Mouse (Mus musculus): ENCODE data around the gene Hivep3.

Gene Hivep3

DNA sequence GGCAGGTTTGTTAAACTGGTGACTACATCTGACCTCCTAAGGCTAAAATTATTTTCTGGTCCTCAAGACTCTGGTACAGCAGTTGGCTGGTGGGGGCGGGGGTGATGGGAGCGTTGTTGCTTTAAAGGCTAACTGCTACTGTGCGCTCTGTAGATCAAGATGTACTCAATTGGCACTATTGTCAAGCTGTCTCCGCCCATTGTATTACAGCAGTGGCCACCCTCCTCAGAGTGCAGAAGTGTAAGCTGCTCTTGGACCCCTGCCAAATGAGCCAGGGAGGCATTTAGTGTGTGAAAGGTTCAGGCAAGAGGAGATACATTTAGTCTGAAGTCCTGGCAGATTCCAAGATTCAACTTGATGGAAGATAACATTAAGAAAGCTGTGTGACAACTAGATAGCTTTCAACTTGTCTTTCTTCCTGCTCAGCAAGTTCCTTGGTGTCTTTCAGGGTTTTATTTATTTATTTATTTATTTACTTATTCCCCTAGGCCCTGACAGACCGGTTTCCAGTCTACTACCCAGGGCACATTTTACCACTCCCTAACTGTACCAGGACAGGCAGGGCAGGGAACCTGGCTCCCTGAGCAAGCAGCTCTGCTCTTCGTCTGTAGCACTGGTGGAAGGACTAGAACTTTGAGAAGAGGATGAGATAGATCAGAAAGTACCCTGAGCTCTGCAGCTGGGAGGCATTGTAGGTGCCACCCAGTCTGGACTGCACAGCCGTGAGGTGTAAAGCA is 83.2 kb downstream of the Hivep3 start:
- DNase-seq, result peak; percentile 74

DNA sequence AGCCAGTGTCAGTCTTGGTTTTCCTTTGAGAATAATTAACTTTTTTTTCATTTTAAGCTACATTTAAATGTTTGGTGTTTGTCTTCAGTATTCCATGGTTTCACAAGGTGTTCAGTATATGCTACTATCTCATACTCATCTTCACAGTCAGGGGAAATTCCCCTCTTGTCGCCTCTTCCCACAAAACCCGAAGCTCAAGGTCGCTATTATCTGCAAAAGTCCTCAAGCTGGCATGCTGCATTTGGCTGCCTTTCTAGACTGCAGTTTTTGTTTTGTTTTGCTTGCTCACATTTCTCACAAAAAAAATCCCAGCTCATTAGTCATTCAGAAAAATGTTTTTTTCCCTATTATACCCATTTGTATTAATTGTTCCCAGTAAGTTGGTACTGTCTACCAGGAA is 92.4 kb downstream of the Hivep3 start:
- DNase-seq, result no peak

DNA sequence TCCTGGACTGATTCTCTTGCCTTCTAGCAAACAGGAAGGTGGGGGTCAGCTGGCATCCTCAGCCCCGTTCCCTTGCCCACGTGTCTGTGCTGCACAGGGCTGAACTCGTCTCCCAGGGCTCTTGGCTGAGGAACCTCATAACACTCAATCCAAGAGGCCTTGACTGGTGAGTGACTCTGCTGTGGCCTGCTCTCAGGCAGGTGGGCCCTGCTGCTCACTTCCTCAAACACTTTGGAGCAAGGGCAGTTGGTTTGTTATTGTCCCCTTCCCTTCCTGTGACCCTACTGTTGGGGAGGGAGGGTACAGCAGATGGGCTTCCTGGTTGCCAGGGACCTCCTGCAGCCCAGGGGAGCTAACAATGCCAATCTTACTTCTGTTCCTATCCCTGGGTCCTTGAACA is 94.8 kb downstream of the Hivep3 start:
- DNase-seq, result no peak

DNA sequence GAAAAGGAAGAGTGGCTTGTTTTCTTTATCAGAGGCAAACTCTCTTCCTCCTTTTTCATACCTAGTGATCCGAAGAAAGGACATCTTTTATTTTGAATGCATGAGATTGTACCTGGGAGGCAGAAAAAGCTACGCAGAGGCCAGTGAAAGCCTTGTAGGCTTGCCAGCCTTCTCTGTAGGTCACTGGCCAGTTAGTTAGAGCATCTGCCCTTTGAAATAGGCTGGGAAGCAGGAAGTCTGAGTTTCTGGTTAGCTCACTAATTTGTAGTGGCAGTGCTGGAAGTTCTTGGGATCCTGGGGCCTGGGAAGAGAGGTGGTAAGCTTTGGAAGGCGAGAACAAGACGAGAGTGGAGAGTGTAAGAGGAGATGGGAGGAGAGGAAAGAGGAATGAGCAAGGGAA is 95.4 kb downstream of the Hivep3 start:
- no peak for DNase-seq

DNA sequence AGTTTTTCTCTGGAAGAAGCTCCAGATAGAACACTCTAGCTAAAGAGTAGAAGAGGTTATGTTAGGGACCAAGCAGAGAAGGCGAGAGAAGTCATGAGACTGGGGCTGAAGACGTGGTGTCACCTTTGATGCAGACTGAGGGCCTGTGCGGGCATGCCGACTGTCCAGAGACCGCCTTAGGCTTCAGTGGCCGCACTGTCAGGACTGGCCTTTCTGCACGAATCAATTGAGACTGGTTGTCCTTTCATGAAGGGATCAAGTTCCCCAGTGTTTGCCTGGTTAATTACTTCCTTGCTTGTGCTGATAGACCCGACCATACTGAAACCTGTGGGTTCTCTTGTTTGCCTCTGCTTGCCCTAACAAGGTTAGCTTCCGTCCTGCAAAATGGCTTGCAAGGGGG is 99.7 kb downstream of the Hivep3 start:
- DNase-seq, result no peak

DNA sequence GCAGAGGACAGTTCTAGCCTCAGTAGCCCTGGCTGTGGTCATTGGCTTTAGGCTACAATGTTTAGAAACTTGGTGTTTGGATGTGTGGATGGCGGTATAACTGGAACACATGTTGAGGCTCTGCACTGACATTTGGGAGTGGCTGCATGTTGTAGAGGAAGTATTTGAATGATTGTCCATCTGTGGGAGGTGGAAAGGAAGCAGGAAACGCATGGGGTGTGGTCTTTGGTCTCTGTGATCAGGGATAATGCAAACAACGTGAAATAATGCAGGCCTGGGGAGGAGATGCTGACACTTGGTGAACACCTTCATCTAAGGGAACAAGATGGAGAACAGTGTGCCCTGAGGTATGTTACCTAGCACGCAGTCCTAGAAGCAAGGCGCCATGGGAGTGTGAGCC is 100.3 kb downstream of the Hivep3 start:
- DNase-seq, result no peak

DNA sequence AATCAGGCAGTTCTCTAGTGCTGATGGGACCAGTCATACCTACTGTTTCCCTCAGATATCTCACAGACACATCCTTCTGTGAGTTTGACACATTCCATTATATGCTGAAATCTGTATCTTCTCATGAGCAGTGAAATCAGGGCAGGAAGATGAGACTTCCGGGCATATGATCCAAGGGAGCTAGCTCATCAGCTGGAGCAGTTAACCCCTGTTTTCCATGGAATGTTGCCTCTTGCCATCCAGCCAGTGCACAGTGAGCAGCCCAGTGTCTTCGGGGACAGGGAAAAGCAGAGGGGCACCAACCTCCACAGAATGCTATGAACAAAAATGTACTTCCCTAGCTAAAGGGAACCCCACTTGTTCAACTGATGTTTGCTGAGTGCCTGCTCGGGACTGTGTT is 102.6 kb downstream of the Hivep3 start:
- DNase-seq, result no peak

DNA sequence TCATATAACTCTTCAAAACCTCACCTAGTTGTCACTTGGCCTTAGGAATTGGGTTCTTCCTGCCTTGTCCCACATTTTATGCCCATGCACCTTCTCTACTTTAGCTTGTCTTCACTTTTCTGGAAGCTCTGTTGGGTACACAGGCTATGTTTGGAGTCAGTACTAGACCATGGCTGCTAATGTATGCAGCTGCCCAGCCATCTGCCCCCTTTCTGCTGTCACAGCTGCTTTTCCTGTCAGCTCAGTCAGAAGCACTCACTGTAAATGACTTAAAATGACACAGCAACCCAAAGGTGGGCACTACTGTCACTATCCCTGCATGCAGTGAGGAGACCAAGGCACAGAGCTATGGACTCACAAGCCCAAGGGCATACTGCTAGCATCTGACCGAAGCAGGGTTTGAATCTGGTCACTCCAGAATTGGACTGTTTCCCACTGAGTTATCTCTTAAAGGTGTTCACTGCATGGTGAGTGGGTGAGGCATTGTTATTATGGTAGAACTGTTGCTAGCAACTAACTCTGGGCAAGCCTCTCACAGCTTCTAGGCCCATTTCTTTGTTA is 104.0 kb downstream of the Hivep3 start:
- no peak for DNase-seq

DNA sequence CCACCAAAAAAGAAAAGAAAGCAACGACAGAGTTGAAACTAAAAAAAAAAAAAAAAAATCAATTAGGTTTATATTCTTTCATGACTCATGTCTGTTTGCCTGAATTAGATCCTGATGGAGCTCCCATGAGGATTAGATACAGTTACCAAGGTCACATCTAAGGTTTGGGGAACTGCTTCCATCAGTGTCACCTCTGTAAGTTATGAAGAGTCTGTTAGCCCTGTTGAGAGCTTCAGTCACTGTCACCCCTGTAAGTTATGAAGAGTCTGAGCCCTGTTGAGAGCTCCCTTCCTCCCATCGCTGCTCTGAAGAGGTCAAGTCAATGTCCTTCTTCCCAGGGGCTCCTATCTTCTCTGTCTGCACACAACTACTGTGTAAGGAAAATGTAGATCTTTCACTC is 104.7 kb downstream of the Hivep3 start:
- no peak for DNase-seq

DNA sequence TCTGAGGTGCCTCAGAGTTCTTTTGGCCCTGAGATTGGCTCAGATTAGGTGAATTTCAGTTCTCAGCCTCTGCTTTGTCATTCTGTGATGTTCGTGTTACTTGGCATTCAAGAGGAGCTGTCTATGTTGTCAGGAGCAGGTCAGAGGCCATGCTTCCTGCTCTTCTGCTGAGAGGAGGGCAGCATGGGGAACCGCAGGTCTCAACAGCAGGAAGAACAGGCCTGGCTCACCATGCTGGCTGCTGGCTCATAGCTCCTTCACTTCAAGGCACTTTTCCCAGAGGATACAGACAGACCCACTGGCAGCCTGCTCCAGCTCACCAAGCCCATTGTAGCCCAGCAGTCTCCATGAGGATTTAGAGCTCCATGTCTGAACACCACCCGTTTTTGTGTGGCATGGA is 109.7 kb downstream of the Hivep3 start:
- peak; percentile 38 for DNase-seq

DNA sequence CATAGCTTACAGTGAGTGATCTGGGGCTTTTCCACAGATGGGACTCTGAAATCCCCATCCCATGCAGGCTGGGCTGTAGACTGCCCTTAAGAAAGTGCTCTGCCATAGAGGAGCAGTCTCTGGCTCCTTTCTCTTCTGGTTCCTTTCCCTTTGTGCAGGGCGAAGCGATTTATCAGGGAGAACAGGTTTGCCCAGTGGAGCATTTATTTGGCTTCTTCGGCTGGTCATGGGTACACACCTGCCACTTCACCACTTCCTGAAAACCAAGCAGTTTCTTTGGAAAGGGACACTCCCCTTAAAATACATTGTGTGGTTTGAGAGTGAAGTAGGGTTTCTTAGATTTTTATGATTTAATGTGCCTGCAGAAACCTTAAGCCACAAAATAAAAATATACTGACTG is 110.7 kb downstream of the Hivep3 start:
- DNase-seq, result peak; percentile 65

DNA sequence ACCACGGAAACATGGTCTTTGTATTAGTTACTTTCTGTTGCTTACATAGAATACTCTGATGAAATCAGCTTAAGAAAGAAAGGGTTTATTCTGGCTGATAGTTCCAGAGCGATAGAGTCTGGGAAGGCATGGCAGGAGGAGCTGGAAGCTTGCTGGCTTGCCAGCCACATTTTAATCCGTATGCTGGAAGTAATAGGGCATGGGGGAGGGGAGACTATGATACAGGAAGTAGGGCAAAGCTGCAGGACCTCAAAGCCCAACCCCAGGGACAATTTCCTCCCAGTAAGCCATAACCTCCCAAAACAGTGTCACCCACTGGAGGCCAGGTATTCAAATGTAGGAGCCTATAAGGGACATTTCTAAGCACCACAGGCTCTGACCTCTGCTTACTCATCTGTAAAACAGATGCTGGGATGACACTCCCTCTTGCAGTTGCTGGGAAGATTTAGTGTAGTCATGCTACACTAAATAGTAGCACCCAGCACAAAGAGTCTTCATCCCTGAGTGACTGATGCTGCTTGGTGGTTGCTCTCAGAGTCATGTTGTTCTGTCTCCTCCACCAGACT is 112.1 kb downstream of the Hivep3 start:
- no peak for DNase-seq

DNA sequence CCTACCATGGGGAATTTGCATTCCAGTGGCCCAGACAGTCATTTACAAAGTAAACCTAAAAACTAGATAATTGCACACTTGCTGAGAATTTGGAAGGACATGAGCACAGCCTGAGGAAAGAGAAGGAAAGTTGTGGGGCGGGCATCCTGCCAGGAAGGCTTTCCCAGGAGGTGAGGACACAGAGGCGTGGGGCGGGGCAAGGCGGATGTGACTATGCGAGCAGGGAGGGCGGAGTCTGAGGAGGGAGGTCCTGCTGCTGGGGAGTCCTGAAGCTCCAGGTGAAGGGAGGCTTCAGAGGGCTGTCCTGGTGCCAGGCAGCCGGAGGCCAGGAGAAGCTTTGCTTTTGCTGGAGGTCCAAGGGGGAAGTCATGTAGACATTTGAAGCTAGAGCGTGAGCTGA is 118.9 kb downstream of the Hivep3 start:
- peak; percentile 91 for DNase-seq

DNA sequence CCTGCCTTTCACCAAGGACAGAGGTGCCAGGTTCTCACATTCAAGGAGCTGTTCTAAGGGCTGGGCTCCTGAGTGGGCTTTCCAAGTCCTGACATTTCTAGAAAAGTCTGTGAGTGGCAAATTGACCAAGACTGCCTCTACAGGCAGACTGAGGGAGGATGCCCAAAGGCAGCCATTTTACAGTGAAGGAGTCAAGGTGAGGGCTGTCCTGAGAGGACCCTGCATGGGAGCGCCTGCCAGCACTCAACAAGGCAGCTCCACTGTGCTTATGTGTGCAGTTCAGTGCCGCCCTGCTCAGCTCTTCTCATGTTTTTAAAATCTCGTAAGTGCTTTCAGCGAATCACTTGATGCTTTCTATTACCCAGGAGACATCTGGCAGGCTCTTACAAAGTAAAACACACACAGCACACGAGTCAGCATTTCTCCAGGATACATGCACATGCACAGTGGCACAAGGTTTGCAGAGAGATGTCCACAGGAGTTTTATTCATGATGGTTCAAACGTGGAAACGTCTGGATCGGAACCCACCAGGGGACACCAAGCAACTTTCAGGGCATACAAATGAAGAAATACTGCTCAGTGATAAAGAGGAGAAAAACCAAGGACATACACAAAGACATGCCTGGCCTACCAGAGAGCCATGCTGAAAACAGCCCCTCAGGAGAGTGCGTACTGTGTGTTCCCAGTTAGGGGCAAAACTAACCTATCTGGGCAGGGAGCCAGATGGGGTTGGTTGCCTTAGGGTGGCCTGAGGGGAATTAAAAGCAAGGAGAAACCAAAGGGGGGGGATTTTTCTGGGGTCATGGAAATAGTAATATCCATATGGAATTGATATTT is 120.9 kb downstream of the Hivep3 start:
- no peak for DNase-seq

DNA sequence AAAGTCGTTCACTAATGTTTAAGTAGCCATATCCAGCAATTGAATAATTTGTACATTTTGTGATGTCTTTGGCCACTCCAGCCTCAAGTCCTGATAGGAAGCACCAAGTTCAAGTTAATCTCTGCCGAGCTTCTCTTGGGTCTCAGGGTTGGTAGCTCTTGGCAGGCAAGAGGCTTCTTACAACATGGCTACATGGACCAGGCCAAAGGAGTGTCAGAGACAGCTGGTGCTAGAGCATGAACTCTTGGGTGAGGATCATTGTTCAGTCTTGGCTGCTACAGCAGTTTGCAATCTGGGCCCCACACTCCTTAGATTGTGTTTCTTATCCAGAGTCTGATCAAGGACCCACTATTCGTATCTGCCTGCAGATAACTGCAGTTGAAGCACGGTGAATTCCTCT is 125.9 kb downstream of the Hivep3 start:
- peak; percentile 57 for DNase-seq

DNA sequence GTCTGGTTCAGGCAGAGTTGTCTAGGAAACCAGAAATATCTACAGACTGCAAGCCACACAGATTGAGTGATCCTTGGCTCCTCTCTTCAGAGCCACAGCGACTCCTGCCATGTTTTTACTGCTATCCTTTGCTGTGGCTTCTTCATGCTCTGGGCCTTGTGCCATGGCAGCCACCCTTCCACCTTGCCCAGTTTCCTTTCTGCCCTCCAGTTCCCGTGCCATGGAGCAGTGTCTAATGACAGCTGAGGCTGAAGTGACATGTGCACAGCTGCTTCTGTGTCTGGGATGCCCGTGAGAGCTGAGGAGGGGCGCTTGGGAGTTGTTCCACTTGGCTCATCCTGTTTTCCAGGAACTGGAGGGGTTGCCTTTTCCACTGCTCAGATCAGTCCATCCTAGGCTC is 127.4 kb downstream of the Hivep3 start:
- DNase-seq, result no peak

DNA sequence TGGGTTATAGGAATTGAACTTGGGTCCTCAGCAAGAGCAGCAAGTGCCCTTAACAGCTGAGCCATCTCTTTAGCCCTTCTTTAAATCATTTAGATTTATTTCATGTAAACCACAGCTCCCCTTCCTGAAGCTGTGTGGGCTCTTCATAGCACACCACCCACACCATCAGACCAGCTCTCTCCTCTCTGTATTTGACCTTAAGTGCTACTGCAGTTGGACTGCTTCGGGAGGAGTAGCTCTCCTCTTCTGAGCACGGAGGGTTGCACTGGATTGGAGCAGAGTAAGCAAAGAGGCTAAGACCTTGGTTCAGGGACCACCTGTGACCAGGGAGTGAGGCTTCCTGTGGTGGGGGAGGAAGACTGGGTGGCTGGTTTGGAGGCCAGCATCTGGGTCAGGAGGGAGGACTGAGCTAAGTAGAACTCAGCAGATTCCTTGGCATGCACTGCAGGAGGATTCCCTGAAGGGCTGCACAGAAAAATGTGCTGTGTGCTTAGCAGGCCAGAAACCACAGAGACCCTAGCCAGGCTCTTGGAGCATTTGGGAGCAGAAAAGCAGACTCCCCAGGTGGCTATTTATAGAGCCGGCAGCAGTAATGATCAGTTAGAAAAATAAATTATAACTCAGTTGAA is 132.4 kb downstream of the Hivep3 start:
- DNase-seq, result peak; percentile 17

DNA sequence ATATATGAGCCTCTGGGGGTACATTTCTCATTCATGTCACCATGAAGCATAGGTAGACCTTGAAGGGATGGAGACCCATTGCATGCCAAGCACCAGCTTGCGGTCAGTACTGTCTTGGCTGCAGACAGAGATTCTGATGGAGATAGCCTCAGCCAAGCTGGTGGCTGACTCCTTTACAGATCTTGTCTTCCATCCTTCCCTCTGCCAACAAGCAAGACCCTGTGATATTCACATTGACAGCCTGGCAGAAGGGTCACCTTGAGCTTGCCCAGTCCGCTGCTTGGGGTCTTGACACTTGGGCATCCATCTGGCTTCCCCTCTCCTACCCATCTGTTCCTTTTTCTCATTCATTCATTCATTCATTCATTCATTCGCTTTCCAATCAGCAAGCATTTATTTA is 133.5 kb downstream of the Hivep3 start:
- no peak for DNase-seq

DNA sequence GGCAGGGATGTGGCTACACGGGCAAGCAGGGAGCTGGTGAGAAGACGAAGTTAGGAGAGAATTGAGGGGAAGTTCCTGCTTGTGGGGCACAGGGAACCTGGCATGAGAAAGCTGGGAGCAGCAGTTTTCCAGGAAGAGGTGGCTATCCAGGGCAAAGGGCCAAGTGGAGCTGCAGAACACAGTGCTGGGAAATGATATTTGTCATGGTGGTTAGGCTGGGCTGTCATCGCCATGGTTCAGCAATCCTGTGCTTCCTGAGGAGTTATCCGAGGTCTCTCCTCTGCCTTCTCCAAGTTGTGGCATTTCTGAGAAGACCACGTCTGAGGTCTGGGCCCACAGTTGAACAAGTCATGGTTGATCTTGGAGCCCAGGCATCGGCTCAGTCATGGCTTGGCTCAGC is 136.8 kb downstream of the Hivep3 start:
- peak; percentile 38 for DNase-seq

DNA sequence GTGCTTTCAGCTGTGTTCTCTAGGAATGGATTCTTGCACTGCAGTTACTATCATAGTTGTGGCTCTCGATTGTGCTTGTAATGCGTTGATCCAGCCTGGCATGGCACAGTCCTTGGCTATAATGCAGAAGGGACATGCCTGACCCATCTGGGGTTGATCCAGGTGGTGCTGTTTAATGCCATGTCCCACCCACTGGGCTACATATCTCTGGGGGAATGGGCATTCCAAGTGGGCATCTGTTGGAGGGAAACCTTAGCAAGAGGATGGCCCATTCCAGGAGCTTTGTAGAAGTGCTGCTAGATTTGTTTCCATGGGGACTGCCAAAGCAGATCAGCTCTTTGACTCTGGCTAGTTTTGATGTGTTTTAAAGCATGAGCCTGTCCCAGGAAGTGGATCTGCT is 137.9 kb downstream of the Hivep3 start:
- DNase-seq, result no peak

DNA sequence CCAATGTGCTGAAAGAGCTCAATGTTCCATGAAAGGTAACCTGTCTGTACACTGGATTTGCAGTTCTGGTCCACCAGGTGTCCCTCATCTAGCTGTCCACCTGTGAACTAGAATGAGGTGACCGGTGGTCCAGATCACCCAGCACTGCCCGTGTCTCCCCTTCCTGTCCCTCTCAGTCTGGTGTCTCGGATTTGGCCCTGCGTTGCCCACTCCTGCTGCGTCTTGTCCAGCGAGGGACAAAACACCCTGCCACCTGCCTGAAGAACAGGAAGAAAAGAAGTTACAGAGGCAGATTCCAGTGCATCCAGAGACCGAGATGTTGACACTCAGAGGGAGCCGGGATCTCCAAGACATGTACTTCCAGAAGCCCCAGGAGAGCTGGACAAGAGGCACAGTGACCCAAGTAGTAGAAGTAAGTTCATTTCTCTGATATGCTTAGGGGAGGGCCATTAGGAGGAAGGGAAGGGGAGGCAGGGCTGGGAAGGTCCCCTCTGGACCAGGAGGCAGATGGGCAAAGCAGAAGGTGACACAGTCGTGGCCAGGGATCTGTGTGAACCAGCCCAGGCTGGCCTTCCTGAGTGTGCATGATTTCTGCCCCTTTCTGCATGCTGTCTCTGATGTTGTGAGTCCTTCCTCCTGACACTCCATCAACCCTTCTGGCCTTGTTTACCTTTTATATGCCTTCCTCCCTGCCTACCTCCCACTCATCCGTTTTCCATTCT is 138.4 kb downstream of the Hivep3 start:
- DNase-seq, result no peak

DNA sequence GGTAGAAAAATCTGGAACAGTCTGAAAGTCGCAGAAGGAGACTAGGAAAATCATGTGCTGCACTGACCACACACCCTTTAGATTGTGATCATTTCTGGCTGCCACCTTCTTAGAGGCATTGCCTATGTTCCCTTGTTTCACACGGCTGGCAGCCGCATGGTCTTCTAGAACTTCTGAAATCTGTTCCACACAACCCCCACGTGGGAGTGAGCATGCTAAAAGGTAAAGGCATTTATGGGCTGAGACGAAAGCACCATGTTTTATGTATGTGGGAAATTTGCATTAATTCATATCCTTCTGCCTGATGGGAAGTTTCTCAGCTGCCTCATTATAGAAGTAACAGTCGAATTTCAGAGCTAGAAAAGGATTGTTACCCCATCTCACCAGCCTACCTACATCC is 140.4 kb downstream of the Hivep3 start:
- DNase-seq, result no peak

DNA sequence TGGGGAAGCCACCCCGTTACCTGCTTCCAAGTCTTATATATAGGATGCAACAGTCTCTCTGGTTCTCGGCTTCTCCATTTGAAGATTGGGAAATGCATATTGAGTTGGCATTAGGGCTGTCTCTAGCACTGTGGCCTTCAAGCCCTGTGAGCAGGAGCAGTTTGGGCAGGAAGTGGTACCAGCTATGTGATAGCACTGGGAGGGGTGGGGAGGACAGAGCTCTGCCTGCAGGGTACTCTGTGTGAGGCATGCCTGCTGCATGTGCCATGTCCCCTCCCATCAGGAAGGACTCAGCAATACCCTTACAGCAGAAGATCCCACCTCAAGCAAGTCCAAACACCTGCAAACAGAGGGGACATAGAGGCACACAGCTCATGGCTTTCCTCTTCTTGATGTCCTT is 142.0 kb downstream of the Hivep3 start:
- no peak for DNase-seq
